Mouse (Mus musculus) spleen, adult 18-20 months (tissue): Measurements from ENCODE around the gene Zfp408.
"Not testable (repeated sequence)": the region's sequence is repeated elsewhere in the genome, so short reads cannot be mapped to it uniquely, and the experiment has no call there.

Experiments
- DNase-seq, 2 experiments: peaks; one replicate each; pipeline ENCODE4 v3.0.0; 2022; ENCODE audit warnings: mixed read lengths in 2 of 2

Zfp408 gene

DNA sequence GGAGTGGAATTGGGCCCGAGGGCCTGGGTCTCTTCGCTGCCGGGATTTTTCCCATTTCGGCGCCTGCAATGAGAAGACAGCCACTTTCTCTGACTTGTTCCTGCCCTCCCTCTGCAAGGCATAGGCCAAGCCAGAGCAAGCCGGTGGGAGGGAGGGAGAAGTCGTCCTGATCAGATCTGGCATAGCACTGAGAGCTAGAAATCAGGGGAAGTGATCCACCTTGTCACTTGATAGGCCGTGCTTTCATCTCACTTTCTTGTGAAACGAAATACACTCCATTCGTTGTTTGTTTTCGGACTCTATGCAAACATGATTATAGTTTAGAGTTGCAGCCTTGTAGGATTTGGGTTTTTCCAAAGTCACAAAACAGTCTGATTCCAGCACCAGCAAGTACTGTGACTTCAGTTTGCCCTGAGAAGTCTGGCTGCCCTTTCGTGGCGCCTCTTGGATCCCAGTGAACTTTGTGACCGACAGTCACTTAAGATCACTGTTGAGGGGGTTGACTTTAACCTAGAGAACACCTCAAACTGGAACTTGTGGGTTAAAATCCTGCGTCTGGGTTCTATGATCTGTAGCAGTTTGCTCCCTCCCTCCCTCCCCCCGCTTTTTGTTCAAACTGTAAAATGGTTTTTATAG lies 887 bp upstream of the Zfp408 start:
- DNase-seq: no peak

DNA sequence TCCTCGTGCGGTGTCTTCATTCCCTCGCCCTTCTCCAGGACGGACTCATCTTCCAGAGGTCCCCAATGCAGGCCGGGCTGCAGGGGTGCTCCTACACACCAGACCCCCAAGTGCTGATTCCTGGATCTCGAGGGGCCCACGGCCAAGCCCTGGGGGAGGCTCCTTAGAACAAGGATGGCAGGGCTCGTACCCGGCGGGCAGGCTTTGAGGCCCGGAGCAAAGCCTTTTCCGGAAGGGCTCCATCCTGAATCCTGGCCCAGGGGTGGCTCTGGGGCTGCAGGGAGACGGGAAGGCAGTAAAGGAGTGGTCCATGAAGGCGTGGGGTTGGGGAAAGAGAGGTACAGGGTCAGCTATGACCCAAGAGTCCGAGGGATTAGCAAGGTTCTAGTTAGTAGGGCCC lies 439 bp downstream of the Zfp408 start:
- DNase-seq: peak in 1 of 2 experiments; percentile 17

DNA sequence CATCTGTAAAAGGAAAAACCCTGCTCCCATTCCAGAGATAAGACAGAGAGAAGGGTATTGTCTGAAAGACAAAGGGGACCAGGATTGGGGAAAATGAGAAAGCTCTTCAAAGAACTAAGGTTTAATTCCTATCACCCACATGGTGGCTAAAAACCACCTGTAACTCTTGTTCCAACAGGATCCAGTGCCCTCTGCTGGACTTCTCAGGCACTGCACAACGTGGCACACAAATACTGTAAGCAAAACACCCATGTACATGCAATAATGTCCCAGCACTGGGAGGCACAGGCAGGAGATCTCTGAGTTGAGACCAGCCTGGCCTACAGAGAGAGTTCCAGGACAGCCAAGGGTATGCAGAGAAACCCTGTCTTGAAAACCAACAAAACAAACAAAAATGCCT lies 2.9 kb downstream of the Zfp408 start:
- peak; percentile 36 to 63 for DNase-seq

DNA sequence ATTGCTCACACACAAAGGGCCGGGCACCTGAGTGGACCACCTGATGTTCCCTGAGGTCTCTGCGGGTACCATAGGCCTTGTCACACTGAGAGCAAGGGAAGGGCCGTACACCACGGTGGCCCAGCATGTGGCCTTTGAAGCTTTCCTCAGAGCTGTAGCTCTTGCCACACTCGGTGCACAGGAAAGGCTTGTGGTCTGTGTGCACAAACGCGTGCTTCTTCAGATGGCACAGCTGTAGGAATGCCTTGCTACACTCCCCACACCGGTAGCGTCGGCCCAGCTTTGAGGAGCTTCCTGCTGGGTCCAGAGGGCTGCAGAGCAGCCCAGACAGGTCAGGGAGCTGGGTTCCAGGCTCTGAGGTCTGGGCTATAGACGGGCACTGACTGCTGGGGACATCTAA lies 3.8 kb downstream of the Zfp408 start:
- DNase-seq: no peak

DNA sequence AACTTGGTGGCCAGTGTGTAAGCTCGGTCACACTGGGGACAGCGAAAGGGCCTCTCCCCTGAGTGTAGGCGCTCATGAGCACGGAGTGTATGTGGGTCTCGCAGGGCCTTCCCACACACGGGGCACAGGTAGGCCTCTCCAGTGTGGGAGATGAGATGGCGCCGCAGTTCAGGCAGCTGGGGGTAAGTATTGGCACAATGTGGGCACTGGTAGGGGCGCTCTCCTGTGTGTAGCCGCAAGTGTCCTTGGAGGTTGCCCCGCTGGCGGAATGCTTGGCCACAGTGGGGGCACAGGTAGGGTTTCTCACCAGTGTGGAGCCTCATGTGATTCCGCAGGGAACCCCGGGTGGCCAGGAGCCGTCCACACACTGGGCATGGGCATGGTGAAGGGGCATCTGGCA lies 4.2 kb downstream of the Zfp408 start:
- DNase-seq: no peak

DNA sequence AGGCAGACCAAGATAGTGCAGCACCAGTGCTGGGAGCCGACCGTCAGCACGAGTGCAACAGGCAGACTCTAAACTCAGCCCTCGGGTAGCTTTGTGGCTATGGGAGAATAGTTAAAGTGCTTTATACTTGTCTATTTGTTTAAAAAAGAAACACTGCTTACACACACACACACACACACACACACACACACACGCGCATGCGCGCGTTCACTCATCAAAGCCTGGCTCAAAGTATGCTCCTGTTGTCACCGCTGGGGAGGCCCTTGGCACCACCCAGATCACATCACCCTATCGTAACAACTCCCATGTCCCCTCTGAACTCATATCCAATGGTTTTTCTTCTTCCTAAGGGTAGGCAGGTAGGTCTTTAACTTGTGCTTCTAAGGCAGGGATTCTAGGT lies 5.6 kb downstream of the Zfp408 start:
- DNase-seq: no peak

DNA sequence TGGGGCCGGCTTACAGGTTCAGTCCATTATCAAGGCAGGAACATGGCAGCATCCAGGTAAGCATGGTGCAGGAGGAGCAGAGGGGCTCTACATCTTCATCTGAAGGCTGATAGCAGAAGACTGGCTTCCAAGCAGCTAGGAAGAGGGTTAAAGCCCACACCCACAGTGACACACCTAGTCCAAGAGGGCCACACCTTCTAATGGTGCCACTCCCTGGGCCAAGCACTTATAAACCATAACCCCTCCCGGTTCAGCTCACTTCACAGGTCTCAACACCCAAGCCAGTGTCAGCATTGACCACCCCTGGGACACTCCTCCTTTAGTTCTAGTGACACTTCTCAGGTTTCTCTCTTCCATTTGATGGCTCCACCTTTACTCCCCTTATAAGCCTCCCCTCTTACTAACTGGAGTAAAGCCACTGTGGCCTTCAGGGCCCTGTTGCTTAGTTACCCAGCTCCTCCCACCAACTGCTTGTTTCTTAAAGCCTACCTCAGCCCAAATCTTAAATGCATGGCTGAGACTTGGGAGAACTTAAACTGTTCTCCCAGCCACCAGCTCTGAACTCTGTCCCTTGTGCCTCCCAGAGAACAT lies 6.7 kb downstream of the Zfp408 start:
- no peak for DNase-seq

DNA sequence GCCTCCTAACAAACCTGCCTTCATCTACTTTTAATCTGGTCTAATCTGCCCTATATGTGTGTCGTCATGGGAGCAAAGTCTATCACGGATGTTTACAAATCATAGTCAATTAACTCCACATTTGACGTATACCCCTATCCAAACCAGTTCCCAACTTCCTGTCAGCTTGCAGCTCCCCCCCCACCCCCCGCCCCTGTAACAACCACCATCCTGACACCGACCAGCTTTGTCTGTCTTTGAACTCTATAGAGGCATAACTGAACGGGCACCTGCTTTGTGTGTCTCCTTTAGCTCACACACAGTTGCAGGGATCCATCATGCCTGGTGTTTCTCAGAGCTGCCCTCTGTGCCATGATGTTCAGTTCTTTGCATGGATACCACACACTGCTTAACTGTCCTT lies 10.7 kb downstream of the Zfp408 start:
- no peak for DNase-seq

DNA sequence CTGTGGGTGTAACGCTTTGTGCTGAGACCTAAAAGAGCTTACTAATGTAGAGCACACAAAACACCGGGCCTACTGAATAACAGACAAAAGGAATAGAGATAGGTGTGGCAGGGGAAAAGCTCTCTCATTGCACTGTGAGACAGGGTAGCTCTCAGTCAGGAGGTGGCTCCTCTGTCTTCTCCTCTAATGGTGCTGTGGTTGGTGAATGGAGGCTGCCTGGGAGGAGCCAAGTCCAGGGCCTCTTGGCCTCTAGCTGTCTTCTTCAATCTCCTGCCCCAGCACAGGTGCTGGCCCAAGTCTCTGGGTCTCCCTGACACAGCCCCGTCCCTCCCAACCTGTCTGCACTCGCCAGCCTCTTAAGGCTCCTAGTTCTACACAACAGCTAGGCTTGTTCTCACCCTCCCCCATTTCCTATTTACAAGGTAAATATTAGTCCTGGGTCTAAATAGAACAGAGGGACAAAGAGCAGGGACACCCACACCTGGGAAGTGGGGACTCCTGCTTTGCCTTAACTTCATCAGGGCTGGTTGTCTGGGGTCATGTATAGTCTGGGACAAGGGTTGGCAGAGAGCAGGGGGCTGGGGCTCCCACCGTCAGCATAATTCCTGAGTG lies 12.8 kb downstream of the Zfp408 start:
- no peak for DNase-seq

DNA sequence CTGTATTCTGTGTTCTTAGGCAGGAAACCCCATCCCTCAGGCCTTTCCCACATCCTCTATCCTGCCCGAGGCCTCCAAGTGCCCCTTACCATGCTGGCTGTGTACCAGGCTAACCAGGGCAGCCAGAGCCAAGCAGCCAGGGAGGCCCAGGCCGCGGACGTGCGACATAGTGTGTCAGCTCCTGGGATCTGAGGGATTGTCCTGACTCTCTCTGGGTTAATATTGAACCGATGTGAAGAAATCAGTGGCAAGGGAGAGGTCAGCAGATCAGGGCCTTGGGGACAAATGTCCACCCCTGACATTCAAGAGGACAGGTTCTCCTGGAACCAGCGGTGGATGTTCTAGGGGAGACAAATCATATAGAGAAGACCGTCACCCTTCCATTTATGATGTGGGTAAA lies 13.4 kb downstream of the Zfp408 start, which contains the start of gene F2:
Gene F2, minus strand, starts transcription at position 186 of the 400 bp plus-strand sequence.
- no peak for DNase-seq

DNA sequence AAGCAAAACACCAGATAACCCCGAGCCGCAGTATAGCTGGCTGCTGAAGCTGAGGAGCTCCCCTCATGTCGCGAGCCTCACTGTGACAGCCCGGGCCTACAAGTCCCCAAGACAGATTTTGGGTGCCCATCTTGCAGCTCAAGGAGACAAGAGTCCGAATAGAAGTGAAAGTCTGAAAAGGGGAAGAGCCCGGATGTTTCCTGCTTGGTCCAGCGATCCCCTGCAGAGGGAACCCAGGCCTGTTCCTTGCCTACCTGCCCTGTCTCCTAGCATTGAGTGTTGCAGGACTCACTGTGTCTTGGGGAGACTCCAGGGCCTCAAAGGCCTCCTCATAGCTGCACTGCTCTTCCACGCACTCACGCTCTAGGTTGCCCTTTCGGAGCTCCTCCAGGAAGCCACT lies 14.1 kb downstream of the Zfp408 start:
- DNase-seq: no peak

DNA sequence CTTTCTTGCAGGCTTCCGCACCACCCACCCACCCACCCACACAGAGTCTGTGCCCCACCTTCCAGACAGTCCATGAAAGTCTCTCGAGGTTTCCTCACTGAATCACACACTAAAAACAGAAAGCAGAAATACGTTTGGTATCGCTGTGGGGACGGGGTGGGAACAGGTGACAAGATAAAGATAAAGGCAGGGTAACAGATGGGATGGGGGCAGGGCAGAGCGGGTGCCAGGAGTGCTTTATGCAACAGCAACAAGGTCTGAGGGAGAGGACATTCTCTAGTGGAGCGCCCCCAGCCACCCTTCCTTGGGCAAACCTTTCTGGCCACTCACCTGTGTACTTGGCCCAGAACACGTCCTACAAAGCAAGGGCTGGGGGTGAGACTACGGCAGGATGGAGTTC lies 14.8 kb downstream of the Zfp408 start:
- DNase-seq: no peak

DNA sequence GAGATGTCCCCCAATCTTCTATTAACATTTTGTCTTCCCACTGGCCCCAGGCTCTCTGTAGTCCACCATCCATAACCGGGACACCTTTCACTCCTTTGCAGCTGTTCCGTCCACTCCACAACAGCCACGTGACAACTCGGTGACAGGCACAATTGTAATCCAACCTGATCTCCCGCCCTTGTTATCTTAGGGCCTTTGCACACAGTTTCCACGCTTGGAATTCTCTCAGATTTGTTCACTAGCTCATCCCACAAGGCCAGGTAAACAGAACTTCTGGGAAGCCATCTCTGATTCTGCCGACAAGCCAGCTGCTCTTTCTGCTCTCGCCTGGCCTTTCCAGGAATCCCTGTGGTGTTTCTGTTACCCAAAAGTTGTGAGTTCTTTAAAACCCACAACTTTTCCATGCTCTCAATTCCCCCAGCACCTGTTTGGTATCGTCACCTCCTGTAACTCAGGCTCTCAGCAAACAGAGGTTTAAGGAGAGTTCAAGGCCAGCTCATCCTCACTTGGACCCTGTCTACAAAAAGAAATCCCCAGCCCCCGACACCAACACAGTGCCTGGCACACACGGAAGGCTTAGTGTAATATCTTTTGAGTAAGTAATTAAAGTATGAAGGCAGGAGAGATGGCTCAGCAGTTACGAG lies 16.1 kb downstream of the Zfp408 start:
- no peak for DNase-seq

DNA sequence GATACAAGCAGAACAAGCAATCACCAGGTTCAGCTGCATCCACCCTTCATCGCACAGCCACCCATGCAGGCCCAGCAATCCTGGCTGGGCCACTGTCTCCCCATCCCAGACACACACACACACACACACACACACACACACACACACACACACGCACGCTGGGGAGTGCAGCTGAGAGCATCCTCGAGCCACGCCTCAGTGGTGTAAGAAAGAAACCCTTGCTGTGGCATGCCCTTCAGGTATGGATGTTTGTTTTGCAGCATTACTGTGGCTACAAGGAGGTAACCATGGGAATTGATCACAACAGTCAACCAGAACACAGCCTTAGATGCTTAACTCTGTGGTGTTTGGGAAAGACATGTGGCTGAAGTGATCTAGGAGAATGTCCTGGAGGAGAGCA lies 17.3 kb downstream of the Zfp408 start:
- DNase-seq: no peak

DNA sequence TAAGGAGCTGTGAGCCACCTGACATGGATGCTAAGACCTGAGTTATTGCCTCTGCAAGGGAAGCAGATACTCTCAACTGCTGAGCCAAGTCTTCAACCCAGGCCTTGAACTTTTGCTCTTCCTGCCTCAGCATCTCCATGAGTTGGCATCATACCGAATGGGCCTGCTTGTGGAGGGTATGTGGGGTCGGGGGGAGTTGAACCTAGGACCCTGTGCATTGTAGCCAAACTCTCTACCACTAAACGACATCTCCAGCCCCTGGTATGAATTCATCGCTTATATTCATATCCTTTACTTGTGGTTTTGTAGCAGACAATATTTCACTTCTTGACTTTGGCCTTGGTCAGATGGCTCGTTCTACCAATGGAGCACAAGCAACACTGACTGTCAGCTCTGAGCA lies 17.8 kb downstream of the Zfp408 start:
- DNase-seq: no peak

DNA sequence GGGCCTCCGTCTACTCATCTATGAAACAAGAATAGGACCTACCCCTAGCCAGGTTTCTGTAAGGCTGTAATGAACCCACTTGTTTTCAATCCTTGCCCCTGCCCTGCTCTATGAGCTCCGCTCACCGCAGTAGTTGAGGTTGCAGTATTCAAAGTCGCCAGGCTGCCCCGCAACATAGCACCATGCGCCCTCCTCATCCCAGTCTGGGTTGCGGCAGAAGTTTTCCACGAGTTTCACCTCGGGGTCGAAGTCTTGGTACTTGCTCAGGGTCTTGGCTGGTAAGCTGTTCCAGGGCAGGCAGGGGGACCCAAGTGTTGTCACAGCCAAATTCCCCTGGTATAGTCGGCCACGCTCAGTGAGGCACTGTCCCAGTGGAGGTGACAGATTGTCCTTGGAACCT lies 19.2 kb downstream of the Zfp408 start:
- no peak for DNase-seq

DNA sequence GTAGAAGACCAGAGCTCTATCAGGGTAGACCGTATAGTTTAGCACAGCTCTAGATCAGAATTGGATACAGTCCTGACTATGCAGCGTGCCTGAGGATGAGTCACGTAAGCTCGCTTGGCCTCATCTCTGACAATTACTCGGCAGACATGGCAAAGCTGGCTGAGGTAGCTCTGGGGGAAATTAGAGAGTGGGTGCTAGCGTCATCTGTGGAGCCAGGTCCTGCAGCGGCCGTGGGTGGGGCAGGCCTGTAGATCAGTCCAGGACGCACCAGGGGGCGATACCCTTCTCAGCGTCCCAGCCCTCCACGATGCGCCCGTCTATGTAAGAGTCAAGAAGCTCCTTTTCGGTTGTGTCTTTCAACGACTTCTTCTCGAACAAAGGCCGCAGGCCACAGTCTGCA lies 19.9 kb downstream of the Zfp408 start:
- DNase-seq: no peak

DNA sequence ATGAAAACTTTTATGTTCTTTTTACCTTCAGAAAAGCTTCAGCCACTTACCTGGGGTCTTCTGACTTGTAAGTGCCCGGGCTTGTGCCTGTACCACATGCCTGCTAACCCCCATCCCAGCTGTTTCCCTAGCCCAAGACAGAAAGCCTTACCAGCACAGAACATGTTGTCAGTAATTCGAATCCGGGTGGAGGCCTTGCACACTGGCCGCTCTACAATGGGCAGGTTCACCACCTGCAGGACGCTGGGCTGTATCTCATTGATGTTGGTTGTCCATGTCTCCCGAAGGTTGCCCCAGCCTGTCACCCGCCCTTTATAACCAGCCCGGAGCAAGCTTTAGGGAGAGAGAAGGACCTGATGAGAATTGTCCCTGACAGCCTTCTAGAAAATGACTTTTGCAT lies 21.4 kb downstream of the Zfp408 start:
- no peak for DNase-seq

DNA sequence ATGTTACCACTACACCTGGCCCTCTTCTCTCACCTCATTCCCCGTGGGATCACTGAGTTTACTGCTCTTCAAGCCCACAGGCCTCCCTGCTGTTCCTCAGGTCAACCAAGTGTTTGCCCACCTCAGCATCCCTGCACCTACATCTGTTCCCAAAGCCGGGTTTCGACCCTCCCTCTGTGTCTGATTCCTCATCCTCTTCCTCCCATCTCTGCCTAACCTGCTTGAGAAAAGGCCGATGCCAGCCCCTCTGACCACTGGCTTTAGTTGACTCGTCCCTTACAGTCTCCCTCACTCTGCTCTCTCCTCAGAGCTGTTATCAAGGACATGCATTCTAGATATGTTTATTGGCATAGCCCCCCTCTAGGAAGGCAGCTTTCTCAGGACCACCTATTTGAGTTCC lies 22.1 kb downstream of the Zfp408 start:
- no peak for DNase-seq

DNA sequence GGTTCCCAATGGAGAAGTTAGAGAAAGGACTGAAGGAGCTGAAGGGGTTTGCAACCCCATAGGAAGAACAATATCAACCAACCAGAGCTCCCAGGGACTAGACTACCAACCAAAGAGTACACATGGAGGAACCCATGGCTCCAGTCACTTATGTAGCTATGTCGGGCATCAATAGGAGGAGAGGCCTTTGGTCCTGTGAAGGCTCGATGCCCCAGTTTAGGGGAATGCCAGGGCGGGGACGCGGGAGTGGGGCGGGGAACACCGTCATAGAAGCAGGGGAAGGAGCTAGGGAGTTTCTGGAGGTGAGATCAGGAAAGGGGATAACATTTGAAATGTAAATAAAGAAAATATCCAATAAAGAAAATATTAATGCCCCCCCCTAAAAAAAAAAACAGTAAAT lies 26.2 kb downstream of the Zfp408 start:
- not testable (repeated sequence) for DNase-seq

DNA sequence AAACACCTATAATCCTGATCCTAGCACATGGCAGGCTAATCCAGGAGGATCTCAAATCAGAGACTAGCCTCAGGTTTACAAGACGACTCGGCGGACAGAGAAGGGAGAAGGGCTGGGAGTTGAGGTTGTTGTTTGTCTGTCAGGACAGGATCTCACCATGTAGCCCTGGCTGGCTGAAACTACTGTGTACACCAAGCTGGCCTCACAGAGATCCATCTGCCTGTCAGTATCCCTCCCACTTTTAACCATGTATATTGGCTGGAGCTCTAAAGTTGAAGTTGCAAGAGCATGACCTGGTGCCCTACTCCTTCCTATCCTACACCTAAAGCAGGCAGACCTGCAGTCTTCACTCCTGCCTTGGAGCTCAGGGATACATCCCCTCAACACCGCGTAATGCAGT lies 27.2 kb downstream of the Zfp408 start:
- no peak for DNase-seq

DNA sequence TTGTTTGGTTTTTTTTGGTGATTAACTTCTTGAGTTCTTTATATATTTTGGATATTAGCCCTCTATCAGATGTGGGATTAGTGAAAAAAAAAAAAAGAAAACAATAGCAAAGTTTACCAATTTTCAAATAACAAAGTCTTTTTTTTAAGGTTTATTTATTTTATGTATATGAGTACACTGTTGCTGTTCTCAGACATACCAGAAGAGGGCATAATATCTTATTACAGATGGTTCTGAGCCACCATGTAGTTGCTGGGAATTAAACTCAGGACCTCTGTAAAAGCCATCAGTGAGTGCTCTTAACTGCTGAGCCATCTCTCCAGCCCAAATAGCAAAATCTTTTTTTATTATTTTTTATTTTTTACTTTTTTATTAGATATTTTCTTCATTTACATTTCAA lies 40.2 kb downstream of the Zfp408 start:
- not testable (repeated sequence) for DNase-seq

DNA sequence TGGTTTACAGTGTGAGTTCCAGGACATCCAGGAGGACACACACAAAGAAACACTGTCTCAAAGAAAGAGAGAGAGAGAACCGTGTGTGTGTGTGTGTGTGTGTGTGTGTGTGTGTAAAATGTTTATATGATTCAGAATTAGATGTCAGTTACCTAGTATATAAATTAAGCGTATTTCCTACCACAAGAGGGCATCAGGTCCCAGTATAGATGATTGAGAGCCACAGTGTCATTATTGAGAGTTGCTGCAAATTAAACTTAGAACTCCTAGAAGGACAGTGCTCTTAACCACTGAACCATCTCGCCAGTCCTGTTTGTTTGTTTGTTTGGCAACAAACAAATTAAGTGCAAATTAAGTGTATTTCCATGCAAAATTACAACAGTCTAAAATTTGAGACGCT lies 47.2 kb downstream of the Zfp408 start:
- DNase-seq: no peak

DNA sequence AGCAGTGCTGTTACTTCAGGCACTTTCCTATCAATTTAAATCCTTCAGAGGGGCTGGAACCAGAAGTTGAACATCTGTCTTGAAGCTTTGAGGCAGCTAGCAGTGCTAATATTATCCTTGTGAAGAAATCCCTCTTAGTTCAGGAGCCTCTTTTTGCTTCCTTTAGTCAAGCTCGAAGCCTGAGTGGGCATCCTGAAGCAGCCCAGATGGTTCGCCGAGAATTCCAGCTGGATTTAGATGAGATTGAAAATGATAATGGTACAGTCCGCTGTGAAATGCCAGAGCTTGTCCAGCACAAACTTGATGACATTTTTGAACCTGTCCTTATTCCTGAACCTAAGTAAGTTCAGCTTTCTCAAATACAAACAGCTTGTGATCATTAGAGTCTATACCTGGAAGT lies 49.1 kb downstream of the Zfp408 start:
- DNase-seq: no peak
